Mouse (Mus musculus) C2C12 (cell line): ENCODE measurements around the gene Wnt4. TPM values are rescaled to one million over a fixed set of nuclear protein-coding genes. Genes with fewer than 3 reads are reported as not detected.

Experiments
- H3K27me3 ChIP-seq: one replicate; pipeline ENCODE4 v1.6.1; 2011; ENCODE audit not compliant: control insufficient read depth, insufficient read depth, insufficient read length
- H3K36me3 ChIP-seq: one replicate; pipeline ENCODE4 v1.6.1; 2011; ENCODE audit not compliant: control insufficient read depth, insufficient read depth
- H3K4me3 ChIP-seq: one replicate; pipeline ENCODE4 v1.5.1; 2011; ENCODE audit warnings: mild to moderate bottlenecking, control low read depth; ENCODE audit not compliant: poor library complexity, insufficient read depth, severe bottlenecking
- H3K79me2 ChIP-seq: one replicate; pipeline ENCODE4 v1.6.1; 2011; ENCODE audit not compliant: control insufficient read depth, insufficient read depth
- H3K79me3 ChIP-seq: one replicate; pipeline ENCODE4 v1.6.1; 2011; ENCODE audit warnings: low read depth, control low read depth
- H3ac ChIP-seq: one replicate; pipeline ENCODE3; 2011; ENCODE audit warnings: low read depth; ENCODE audit not compliant: control insufficient read depth, insufficient read length
- CEBPB ChIP-seq: IDR thresholded peaks from one replicate; pipeline ENCODE4 v1.6.1; 2011; ENCODE audit warnings: low read depth, mild to moderate bottlenecking, control low read depth, moderate library complexity
- CTCF ChIP-seq: IDR thresholded peaks from one replicate; pipeline ENCODE4 v1.5.1; 2011; ENCODE audit not compliant: control insufficient read depth, insufficient read depth, insufficient read length
- FOSL1 ChIP-seq: IDR thresholded peaks from one replicate; pipeline ENCODE4 v1.8.0; 2011; ENCODE audit warnings: mild to moderate bottlenecking, low read length; ENCODE audit not compliant: poor library complexity, insufficient read depth, severe bottlenecking
- MAX ChIP-seq: IDR thresholded peaks from one replicate; pipeline ENCODE4 v1.6.1; 2011; ENCODE audit warnings: mild to moderate bottlenecking, control low read depth
- MYOD1 ChIP-seq: IDR thresholded peaks from one replicate; pipeline ENCODE4 v1.6.1; 2011; ENCODE audit warnings: low read depth; ENCODE audit not compliant: control insufficient read depth, insufficient read length
- MYOG ChIP-seq: IDR thresholded peaks from one replicate; pipeline ENCODE4 v1.6.1; 2011; ENCODE audit not compliant: control insufficient read depth, insufficient read length; ENCODE audit errors: extremely low read depth
- USF1 ChIP-seq: IDR thresholded peaks from one replicate; pipeline ENCODE4 v1.6.1; 2011; ENCODE audit warnings: low read depth, mild to moderate bottlenecking, control low read depth, moderate library complexity
- polyA plus RNA-seq: library from polyadenylated mRNA; unstranded; fragments of >200 nt; fragmentation: generic; extraction: Trizol; gene quantifications from one replicate; pipeline ENCODE4 v1.2.1, GENCODE M21; 2012; ENCODE audit warnings: missing spikeins

Gene Wnt4
- polyA plus RNA-seq, 1 experiment, result 3.3 TPM

- no peak overlapping the region for H3K4me3 ChIP-seq
- H3K79me2 ChIP-seq, result no peaks in the 10 kb centered on the region
- no peaks in the 10 kb centered on the region for H3K79me3 ChIP-seq
- no peak overlapping the region for H3ac ChIP-seq
- TF ChIP-seq CTCF (no peak), MYOG (no peak), USF1 (no peak), MYOD1 (peak; percentile 42), MAX (no peak), CEBPB (no peak), FOSL1 (peak; percentile 67)
- H3K36me3 ChIP-seq, result no peaks in the 10 kb centered on the region
- no peaks in the 10 kb centered on the region for H3K27me3 ChIP-seq
These were observed 9.9 kb downstream of the Wnt4 start for GRCm38 (mm10) chr4:137287206-137287605.

DNA sequence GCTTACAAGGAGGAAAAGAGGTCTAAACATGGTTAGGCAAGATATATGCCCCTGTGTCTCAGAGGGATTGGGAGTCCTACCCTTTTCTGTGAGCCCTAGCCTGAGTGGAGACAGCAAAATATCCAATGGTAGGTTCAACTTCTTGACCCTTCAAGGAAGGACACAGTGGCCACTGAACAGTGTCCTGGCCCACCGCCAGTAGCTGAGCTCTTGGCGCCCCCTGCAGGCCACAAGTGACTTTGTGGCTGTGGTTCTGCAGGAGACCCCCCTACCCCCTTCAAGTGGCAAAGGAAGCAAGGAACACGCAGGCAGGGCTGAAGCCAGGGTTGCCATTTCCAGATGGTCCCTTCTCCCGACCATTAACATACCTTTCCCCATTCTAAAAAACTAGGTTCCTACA is 10.5 kb downstream of the Wnt4 start:
- Histone ChIP-seq H3K4me3 (no peak overlapping the region), H3K79me2 (no peaks in the 10 kb centered on the region), H3K36me3 (no peaks in the 10 kb centered on the region), H3K27me3 (no peaks in the 10 kb centered on the region), H3ac (no peak overlapping the region), H3K79me3 (no peaks in the 10 kb centered on the region)
- TF ChIP-seq CEBPB (no peak), CTCF (peak; percentile 77)

GRCm38 (mm10) chr4:137289701-137290100 is 12.4 kb downstream of the Wnt4 start:
- no peaks in the 10 kb centered on the region for H3K79me3 ChIP-seq
- H3K27me3 ChIP-seq, result no peaks in the 10 kb centered on the region
- H3K4me3 ChIP-seq, result no peak overlapping the region
- no peaks in the 10 kb centered on the region for H3K36me3 ChIP-seq
- H3ac ChIP-seq, result no peak overlapping the region
- H3K79me2 ChIP-seq, result no peaks in the 10 kb centered on the region
- no peak for TF ChIP-seq MAX
- no peak for TF ChIP-seq MYOG
- no peak for TF ChIP-seq FOSL1
- TF ChIP-seq CEBPB, result no peak
- no peak for TF ChIP-seq USF1
- TF ChIP-seq MYOD1, result no peak

DNA sequence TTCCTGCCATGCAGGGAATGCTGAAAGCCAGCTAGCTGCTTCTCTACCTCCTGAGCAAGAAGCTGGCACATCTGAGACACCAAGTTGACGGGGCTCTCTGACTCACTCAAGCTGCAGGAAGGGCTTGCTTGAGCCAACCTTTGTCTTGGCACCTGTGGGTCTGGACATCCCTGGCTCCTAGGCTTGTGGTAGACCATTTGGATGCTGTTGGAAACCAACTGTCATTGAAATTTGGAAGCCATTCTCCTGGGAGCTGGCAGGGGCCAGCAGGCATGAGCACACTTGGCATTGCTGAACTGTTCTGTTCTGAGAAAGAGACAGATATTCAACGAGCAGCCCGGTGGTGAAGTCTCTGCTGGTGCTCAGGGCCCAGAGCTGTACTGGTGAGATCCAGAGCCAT is 13.0 kb downstream of the Wnt4 start:
- no peaks in the 10 kb centered on the region for H3K36me3 ChIP-seq
- H3K79me2 ChIP-seq, result no peaks in the 10 kb centered on the region
- H3K27me3 ChIP-seq, result no peaks in the 10 kb centered on the region
- no peak for TF ChIP-seq MYOD1
- no peak for TF ChIP-seq USF1
- TF ChIP-seq CEBPB, result no peak
- no peak for TF ChIP-seq CTCF
- no peak for TF ChIP-seq FOSL1
- TF ChIP-seq MAX, result no peak
- no peak for TF ChIP-seq MYOG
- no peak overlapping the region for H3ac ChIP-seq
- no peaks in the 10 kb centered on the region for H3K79me3 ChIP-seq
- H3K4me3 ChIP-seq, result no peak overlapping the region

- H3K27me3 ChIP-seq, result no peaks in the 10 kb centered on the region
These were observed 15.3 kb downstream of the Wnt4 start for GRCm38 (mm10) chr4:137292625-137293024.

GRCm38 (mm10) chr4:137294032-137294431 is 16.7 kb downstream of the Wnt4 start:
- Histone ChIP-seq H3K27me3 (no peaks in the 10 kb centered on the region), H3ac (no peak overlapping the region), H3K36me3 (no peaks in the 10 kb centered on the region), H3K79me3 (no peaks in the 10 kb centered on the region), H3K4me3 (no peak overlapping the region), H3K79me2 (no peaks in the 10 kb centered on the region)
- no peak for TF ChIP-seq FOSL1
- TF ChIP-seq MYOD1, result no peak
- no peak for TF ChIP-seq CTCF
- TF ChIP-seq CEBPB, result no peak
- no peak for TF ChIP-seq MAX
- no peak for TF ChIP-seq MYOG

More at GRCm38 (mm10) chr4:137292625-137293024, 15.3 kb downstream of the Wnt4 start:
- no peak for TF ChIP-seq MYOD1
- TF ChIP-seq MAX, result no peak
- no peak for TF ChIP-seq CEBPB
- Histone ChIP-seq H3K79me3 (no peaks in the 10 kb centered on the region), H3K4me3 (no peak overlapping the region), H3K36me3 (no peaks in the 10 kb centered on the region), H3ac (no peak overlapping the region), H3K79me2 (no peaks in the 10 kb centered on the region)
